Mouse (Mus musculus) forebrain, embryonic 15.5 days (tissue): ENCODE measurements around the gene Map3k7. TPM values are rescaled to one million over a fixed set of nuclear protein-coding genes. Genes with fewer than 3 reads are reported as not detected.
"Not testable (repeated sequence)": the region's sequence is repeated elsewhere in the genome, so short reads cannot be mapped to it uniquely, and the experiment has no call there.

ENCODE experiments used
- ATAC-seq: fragments of 200-750 bp; cut with Nextera tagmentation; replicated peaks from 2 replicates; pipeline ENCODE4 v1.8.0; 2017; ENCODE audit warnings: mild to moderate bottlenecking, moderate TSS enrichment, moderate library complexity
- H3K27ac ChIP-seq: fragments of 300-500 bp; sonication (generic); replicated peaks from 2 replicates; pipeline ENCODE4 v1.5.1; 2015; ENCODE audit warnings: mild to moderate bottlenecking, inconsistent platforms
- H3K27me3 ChIP-seq: fragments of 300-500 bp; sonication (generic); 2 replicates; pipeline ENCODE4 v1.6.1; 2015; ENCODE audit warnings: inconsistent platforms
- H3K36me3 ChIP-seq: fragments of 300-500 bp; sonication (generic); 2 replicates; pipeline ENCODE4 v1.6.1; 2015; ENCODE audit warnings: mild to moderate bottlenecking, inconsistent platforms
- H3K4me1 ChIP-seq: fragments of 300-500 bp; sonication (generic); 2 replicates; pipeline ENCODE4 v1.6.1; 2015; ENCODE audit warnings: inconsistent platforms
- H3K4me2 ChIP-seq: fragments of 300-500 bp; sonication (generic); replicated peaks from 2 replicates; pipeline ENCODE4 v1.6.1; 2015; ENCODE audit warnings: mild to moderate bottlenecking, inconsistent platforms
- H3K4me3 ChIP-seq: fragments of 300-500 bp; sonication (generic); 2 replicates; pipeline ENCODE4 v1.5.1; 2015; ENCODE audit warnings: mild to moderate bottlenecking, inconsistent platforms
- H3K9ac ChIP-seq: fragments of 300-500 bp; sonication (generic); replicated peaks from 2 replicates; pipeline ENCODE4 v1.6.1; 2015; ENCODE audit warnings: mild to moderate bottlenecking, inconsistent platforms
- H3K9me3 ChIP-seq: fragments of 300-500 bp; sonication (generic); 2 replicates; pipeline ENCODE4 v1.6.1; 2016; ENCODE audit warnings: inconsistent platforms
- WGBS: fragments of 180-500 bp; shearing (Covaris S2); methylation state at CpG from one replicate; pipeline ENCODE4 v1.1.7; 2015; ENCODE audit warnings: mixed read lengths; 5-methylcytosine and 5-hydroxymethylcytosine counted together
- polyA plus RNA-seq: library from polyadenylated mRNA; unstranded; fragments of >200 nt; fragmentation: Nextera tagmentation; extraction: Ambion mirVana; gene quantifications from 2 replicates; pipeline ENCODE4 v1.2.1, GENCODE M21; 2015

Map3k7 gene
- polyA plus RNA-seq, 1 experiment from 2014 or later: 31.4 TPM

DNA sequence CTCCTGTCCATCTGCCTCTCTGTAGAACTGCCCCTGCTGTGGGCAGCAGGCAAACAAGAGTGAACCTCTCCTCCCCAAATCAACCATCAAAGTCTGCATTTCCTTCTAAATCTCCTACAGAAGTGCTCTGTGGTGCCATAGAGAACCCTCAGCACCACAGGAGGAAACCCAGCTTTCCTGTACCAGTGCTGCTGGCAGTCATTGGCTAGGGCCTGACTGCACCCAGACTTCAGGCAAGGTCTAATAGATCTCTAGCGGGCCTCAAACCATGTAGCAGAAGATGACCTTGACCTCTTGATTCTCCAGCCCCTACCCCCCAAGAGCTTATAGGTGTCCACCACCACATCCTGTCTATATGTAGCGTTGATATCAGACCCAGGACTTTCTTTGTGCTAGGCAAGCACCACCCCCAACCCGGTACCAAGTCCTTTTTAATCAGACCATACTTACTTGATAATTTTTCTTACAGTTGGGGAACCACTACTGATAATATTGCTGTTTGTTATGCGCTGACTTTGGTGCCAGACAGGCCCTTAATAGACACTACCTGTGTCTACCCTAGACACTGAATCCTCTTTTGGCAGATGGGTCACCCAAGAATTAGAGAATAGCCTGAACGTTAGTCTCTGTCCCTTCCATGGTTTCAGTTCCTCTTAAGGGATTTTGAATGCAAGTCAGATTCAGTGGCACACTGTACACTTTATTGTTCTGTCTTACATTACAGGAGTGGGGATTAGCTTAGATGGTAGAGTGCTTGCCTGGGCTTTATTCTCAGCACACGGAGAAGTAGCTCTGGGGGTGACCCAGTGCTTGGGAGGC lies 41.1 kb downstream of the Map3k7 start:
- Histone ChIP-seq H3K4me3 (no peak overlapping the region), H3K9me3 (no peaks in the 10 kb centered on the region), H3K27ac (no peak overlapping the region), H3K4me2 (no peak overlapping the region), H3K4me1 (no peaks in the 10 kb centered on the region), H3K36me3 (peaks cover 19% of the 10 kb centered on the region), H3K27me3 (no peaks in the 10 kb centered on the region), H3K9ac (no peak overlapping the region)
- no peak for ATAC-seq
- 90% methylated on average over 6 of the region's 6 CpGs for WGBS

GRCm38 (mm10) chr4:32007174-32007573 lies 43.3 kb downstream of the Map3k7 start:
- Histone ChIP-seq H3K27me3 (no peaks in the 10 kb centered on the region), H3K4me2 (no peak overlapping the region), H3K9ac (no peak overlapping the region), H3K27ac (no peak overlapping the region), H3K36me3 (peaks cover 36% of the 10 kb centered on the region), H3K9me3 (no peaks in the 10 kb centered on the region), H3K4me1 (no peaks in the 10 kb centered on the region), H3K4me3 (no peak overlapping the region)
- ATAC-seq: no peak
- 75% methylated on average over 3 of the region's 3 CpGs for WGBS

DNA sequence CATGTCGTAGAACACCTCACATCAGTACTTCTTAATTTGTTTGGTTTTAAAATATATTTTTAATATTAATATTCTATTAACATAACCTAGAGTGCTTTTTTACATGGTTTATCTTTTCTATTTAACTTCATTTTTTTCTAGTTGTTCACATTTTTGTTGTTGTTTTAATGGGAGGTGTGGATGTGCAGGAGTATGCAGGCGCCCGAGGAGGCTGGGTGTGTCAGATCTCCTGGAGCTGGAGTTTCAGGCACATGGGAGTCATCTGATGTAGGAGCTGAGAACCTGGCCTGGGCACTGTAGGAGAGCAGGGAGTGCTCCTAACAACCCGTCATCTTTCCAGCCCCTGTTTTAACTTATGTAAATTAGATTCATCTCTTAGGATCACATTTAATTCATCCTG lies 44.2 kb downstream of the Map3k7 start:
- WGBS: 87% methylated on average over 4 of the region's 4 CpGs

DNA sequence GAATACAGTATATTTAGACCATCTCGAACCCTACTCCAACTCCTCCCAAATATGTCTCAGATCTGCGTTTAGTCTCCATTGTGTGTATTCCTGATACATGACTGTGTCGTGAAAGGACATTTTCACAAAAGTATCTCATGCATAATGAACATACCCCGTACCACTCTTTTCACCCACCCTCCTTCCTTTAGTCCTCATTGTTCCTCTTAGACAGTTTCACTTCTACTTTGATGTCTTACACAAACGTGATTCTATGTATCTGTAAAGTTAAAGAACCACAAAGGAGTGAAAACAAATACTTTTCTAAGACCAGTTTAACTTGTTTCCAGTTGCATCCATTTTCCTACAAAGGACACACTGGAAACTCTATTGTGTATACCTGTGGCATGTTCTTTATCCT lies 46.9 kb downstream of the Map3k7 start:
- 78% methylated on average over 5 of the region's 5 CpGs for WGBS
- ATAC-seq: no peak
- H3K27me3 ChIP-seq: no peaks in the 10 kb centered on the region
- H3K4me3 ChIP-seq: no peak overlapping the region
- no peaks in the 10 kb centered on the region for H3K4me1 ChIP-seq
- H3K27ac ChIP-seq: no peak overlapping the region
- H3K9me3 ChIP-seq: no peaks in the 10 kb centered on the region
- H3K4me2 ChIP-seq: no peak overlapping the region
- no peak overlapping the region for H3K9ac ChIP-seq
- H3K36me3 ChIP-seq: peaks cover 54% of the 10 kb centered on the region

More for the DNA sequence above, 44.2 kb downstream of the Map3k7 start:
- H3K27me3 ChIP-seq: no peaks in the 10 kb centered on the region
- H3K4me2 ChIP-seq: no peak overlapping the region
- no peaks in the 10 kb centered on the region for H3K4me1 ChIP-seq
- no peak overlapping the region for H3K9ac ChIP-seq
- no peak overlapping the region for H3K27ac ChIP-seq
- no peak for ATAC-seq
- H3K9me3 ChIP-seq: no peaks in the 10 kb centered on the region
- H3K4me3 ChIP-seq: no peak overlapping the region
- H3K36me3 ChIP-seq: peaks cover 42% of the 10 kb centered on the region

- H3K4me1 ChIP-seq: no peaks in the 10 kb centered on the region
- H3K36me3 ChIP-seq: peaks cover 60% of the 10 kb centered on the region
- H3K27me3 ChIP-seq: no peaks in the 10 kb centered on the region
- H3K4me3 ChIP-seq: no peak overlapping the region
- no peak overlapping the region for H3K27ac ChIP-seq
- no peaks in the 10 kb centered on the region for H3K9me3 ChIP-seq
- no peak for ATAC-seq
- no peak overlapping the region for H3K4me2 ChIP-seq
- no peak overlapping the region for H3K9ac ChIP-seq
- 96% methylated on average over 6 of the region's 6 CpGs for WGBS
Measured at GRCm38 (mm10) chr4:32011218-32011973, 47.5 kb downstream of the Map3k7 start.

GRCm38 (mm10) chr4:32021131-32021530 lies 57.2 kb downstream of the Map3k7 start:
- no peak for ATAC-seq
- H3K4me2 ChIP-seq: no peak overlapping the region
- 88% methylated on average over 3 of the region's 3 CpGs for WGBS
- H3K9ac ChIP-seq: no peak overlapping the region
- H3K4me3 ChIP-seq: no peak overlapping the region
- no peaks in the 10 kb centered on the region for H3K9me3 ChIP-seq
- H3K27ac ChIP-seq: no peak overlapping the region
- H3K4me1 ChIP-seq: no peaks in the 10 kb centered on the region
- peaks cover 54% of the 10 kb centered on the region for H3K36me3 ChIP-seq
- H3K27me3 ChIP-seq: no peaks in the 10 kb centered on the region

GRCm38 (mm10) chr4:32022321-32022720 lies 58.4 kb downstream of the Map3k7 start:
- peaks cover 44% of the 10 kb centered on the region for H3K36me3 ChIP-seq
- no peaks in the 10 kb centered on the region for H3K27me3 ChIP-seq
- H3K9me3 ChIP-seq: no peaks in the 10 kb centered on the region
- no peak overlapping the region for H3K9ac ChIP-seq
- no peak overlapping the region for H3K27ac ChIP-seq
- H3K4me3 ChIP-seq: no peak overlapping the region
- no peak overlapping the region for H3K4me2 ChIP-seq
- H3K4me1 ChIP-seq: no peaks in the 10 kb centered on the region
- ATAC-seq: no peak
- WGBS: 93% methylated on average over 6 of the region's 6 CpGs

DNA sequence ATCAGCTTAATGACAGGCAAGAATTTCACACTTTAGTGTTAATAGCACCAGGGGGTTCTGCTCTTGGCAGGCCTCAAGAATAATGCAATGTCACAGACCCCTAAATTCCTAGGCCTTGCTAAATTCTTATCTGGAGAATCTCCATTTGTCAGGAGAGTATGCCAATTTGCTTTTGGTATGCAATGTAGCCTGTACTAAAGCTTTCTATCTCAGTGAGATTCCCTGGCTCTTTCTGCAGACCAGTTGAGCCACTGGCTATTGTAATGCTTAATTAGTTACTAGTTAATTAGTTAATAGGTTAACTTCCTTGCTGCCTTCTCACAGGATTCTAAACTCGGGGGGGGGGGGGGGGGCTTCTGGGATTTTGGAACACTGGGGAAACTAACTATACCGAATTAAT lies 60.3 kb downstream of the Map3k7 start:
- H3K9me3 ChIP-seq, H3K4me1 ChIP-seq, H3K4me2 ChIP-seq, H3K27ac ChIP-seq, ATAC-seq, H3K9ac ChIP-seq, H3K4me3 ChIP-seq, H3K27me3 ChIP-seq: not testable (repeated sequence)
- H3K36me3 ChIP-seq: peaks cover 36% of the 10 kb centered on the region
- WGBS: 72% methylated on average over 2 of the region's 2 CpGs

- Histone ChIP-seq H3K9me3 (no peaks in the 10 kb centered on the region), H3K9ac (no peak overlapping the region), H3K4me2 (no peak overlapping the region), H3K27ac (no peak overlapping the region), H3K4me1 (no peaks in the 10 kb centered on the region), H3K27me3 (no peaks in the 10 kb centered on the region), H3K4me3 (no peak overlapping the region), H3K36me3 (peaks cover 26% of the 10 kb centered on the region)
- WGBS: 93% methylated on average over 2 of the region's 2 CpGs
- ATAC-seq: no peak
Measured at GRCm38 (mm10) chr4:32025105-32025504, 61.2 kb downstream of the Map3k7 start.

- ATAC-seq: 0 out of 2 replicates have a peak, but pooled peaks have one; percentile 41
- Histone ChIP-seq H3K9ac (no peak overlapping the region), H3K4me1 (no peaks in the 10 kb centered on the region), H3K27ac (no peak overlapping the region), H3K9me3 (no peaks in the 10 kb centered on the region), H3K27me3 (no peaks in the 10 kb centered on the region), H3K4me2 (no peak overlapping the region), H3K4me3 (no peak overlapping the region), H3K36me3 (peaks cover 9% of the 10 kb centered on the region)
- WGBS: 90% methylated on average over 9 of the region's 9 CpGs
Measured at GRCm38 (mm10) chr4:32027094-32027493, 63.2 kb downstream of the Map3k7 start.

DNA sequence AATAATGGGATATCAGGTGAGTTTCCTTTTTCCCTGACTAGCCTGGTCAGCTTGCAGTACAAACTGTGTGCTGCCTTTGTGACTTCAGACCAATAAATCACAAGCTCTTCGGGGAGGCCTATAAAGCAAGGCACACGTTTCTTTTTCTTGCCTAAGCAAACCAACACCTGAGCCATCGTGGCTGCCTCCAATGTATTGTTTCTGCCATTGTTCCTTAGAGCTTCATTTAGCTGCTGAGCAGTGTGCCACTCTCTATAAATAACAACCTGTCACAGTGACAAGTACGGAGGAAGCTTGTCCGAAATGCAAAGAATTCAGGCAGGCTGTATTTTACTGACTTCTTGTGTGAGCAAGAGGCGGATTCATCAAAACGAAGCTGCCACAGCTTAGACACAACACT lies 73.4 kb downstream of the Map3k7 start:
- H3K9ac ChIP-seq: no peak overlapping the region
- no peaks in the 10 kb centered on the region for H3K36me3 ChIP-seq
- peaks cover 7% of the 10 kb centered on the region for H3K4me1 ChIP-seq
- 74% methylated on average over 7 of the region's 7 CpGs for WGBS
- no peak overlapping the region for H3K4me3 ChIP-seq
- H3K27ac ChIP-seq: 0 out of 2 replicates have a peak overlapping the region, but pooled peaks have one; percentile 4
- H3K9me3 ChIP-seq: no peaks in the 10 kb centered on the region
- no peak overlapping the region for H3K4me2 ChIP-seq
- ATAC-seq: no peak
- H3K27me3 ChIP-seq: no peaks in the 10 kb centered on the region

DNA sequence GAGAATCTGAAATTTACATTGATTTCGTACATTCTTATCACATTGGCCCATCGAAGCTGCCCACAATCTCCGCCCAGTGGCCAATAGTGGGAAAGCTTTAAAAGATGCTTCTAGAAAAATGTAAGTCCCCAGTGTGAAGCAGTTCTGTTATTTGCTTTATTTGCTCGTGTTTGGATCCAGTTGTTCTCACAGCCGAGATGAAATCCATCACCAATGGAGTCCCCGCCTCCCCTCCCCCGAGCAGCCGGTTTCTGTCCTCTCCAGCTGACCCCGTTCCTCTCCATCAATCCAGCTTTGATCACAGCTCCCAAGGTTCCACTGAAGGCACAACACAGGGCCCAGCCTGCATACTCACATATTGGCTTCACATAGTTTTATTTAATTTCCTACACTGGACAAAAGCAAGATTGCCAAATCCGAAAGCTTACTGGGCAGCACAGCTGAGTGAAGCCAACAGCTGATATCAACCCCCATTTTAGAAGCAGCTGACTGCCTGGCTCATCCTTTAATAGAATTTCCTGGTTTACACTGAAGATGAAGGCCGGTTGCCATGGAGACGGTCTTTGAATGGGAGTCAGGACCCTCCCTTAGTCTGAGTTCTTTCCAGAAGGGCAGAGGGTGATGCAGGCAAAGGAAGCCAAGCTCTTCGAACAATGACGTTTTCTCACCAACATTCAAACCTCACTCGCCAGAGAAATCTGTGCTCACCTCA lies 78.0 kb downstream of the Map3k7 start:
- H3K27ac ChIP-seq: peak overlapping the region; percentile 70
- peaks cover 10% of the 10 kb centered on the region for H3K4me1 ChIP-seq
- no peaks in the 10 kb centered on the region for H3K36me3 ChIP-seq
- no peaks in the 10 kb centered on the region for H3K9me3 ChIP-seq
- ATAC-seq: peak; percentile 77
- no peak overlapping the region for H3K4me2 ChIP-seq
- H3K9ac ChIP-seq: no peak overlapping the region
- 58% methylated on average over 15 of the region's 15 CpGs for WGBS
- no peaks in the 10 kb centered on the region for H3K27me3 ChIP-seq
- H3K4me3 ChIP-seq: no peak overlapping the region
